Mouse (Mus musculus) hindlimb bud, embryonic 11.5 days (tissue): ENCODE measurements around the gene Mxi1.
"Not testable (repeated sequence)": the region's sequence is repeated elsewhere in the genome, so short reads cannot be mapped to it uniquely, and the experiment has no call there.

Source experiments
- DNase-seq: peaks from one replicate; pipeline ENCODE4 v3.0.0-alpha.2; 2012; ENCODE audit warnings: low read depth, low spot score; ENCODE audit errors: extremely low spot score

Mxi1 gene

GRCm38 (mm10) chr19:53393646-53394045, 83.3 kb downstream of the Mxi1 start:
- no peak for DNase-seq

- peak; percentile 56 for DNase-seq
Measured at GRCm38 (mm10) chr19:53394552-53394951, 84.2 kb downstream of the Mxi1 start.

- not testable (repeated sequence) for DNase-seq
Measured at GRCm38 (mm10) chr19:53394956-53395355, 84.6 kb downstream of the Mxi1 start.

- not testable (repeated sequence) for DNase-seq
Measured at GRCm38 (mm10) chr19:53395805-53396204, 85.5 kb downstream of the Mxi1 start.

GRCm38 (mm10) chr19:53397451-53398233, 87.3 kb downstream of the Mxi1 start:
- no peak for DNase-seq

GRCm38 (mm10) chr19:53399213-53399612, 88.9 kb downstream of the Mxi1 start:
- no peak for DNase-seq

GRCm38 (mm10) chr19:53400332-53401110, 90.2 kb downstream of the Mxi1 start:
- no peak for DNase-seq

GRCm38 (mm10) chr19:53402741-53403432, 92.6 kb downstream of the Mxi1 start:
- no peak for DNase-seq

GRCm38 (mm10) chr19:53404219-53404836, 94.0 kb downstream of the Mxi1 start:
- DNase-seq: no peak

- no peak for DNase-seq
Measured at GRCm38 (mm10) chr19:53404837-53405356, 94.6 kb downstream of the Mxi1 start.

- DNase-seq: no peak
Measured at GRCm38 (mm10) chr19:53405810-53406209, 95.5 kb downstream of the Mxi1 start.

- DNase-seq: no peak
Measured at GRCm38 (mm10) chr19:53407350-53407749, 97.0 kb downstream of the Mxi1 start.

- DNase-seq: no peak
Measured at GRCm38 (mm10) chr19:53408398-53408797, 98.1 kb downstream of the Mxi1 start.

GRCm38 (mm10) chr19:53409663-53410307, 99.5 kb downstream of the Mxi1 start:
- DNase-seq: no peak

GRCm38 (mm10) chr19:53412149-53412848, 102.0 kb downstream of the Mxi1 start:
- DNase-seq: no peak

- no peak for DNase-seq
Measured at GRCm38 (mm10) chr19:53413617-53414380, 103.5 kb downstream of the Mxi1 start.

- no peak for DNase-seq
Measured at GRCm38 (mm10) chr19:53414650-53415049, 104.3 kb downstream of the Mxi1 start.

- no peak for DNase-seq
Measured at GRCm38 (mm10) chr19:53415198-53415597, 104.9 kb downstream of the Mxi1 start.

GRCm38 (mm10) chr19:53419834-53420233, 109.5 kb downstream of the Mxi1 start:
- peak; percentile 42 for DNase-seq
